Mouse (Mus musculus) liver, postnatal 0 days (tissue): ENCODE results near the gene Rph3a.

Source experiments
- CTCF ChIP-seq: sonication (generic); IDR thresholded peaks from 2 replicates; pipeline ENCODE4 v1.5.1; 2016; ENCODE audit warnings: antibody characterized with exemption, low read depth
- EP300 ChIP-seq: IDR thresholded peaks from 2 replicates; pipeline ENCODE4 v1.6.1; 2016; ENCODE audit warnings: antibody characterized with exemption, low read depth, mild to moderate bottlenecking

GRCm38 (mm10) chr5:121011962-121012361 lies 2.1 kb upstream of the Rph3a start:
- TF ChIP-seq EP300 (no peak), CTCF (no peak)
